Comparison of ENCODE assay signal across 1 mouse cellular context in the genomic region with DNA sequence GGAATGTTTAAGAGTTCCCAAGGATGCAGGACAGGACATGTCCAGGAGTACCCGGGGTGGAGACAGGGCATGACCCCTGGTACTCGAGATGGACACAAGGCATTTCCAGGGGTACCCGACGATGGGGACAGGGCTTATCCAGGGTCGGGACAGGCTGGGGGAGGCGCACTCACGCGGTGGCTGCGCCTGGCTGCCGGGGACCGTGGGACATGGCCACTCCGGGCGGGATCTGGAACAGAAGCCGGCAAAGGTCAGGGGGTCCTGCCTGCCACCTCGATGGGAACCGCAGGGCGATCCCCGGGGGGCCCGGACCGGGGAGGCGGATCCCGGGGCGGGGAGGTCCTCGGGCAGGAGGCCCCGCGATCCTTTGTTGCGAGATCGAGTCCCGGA.
TF ChIP-seq lines count a peak whose summit lies in the region.

No protein-coding gene starts in this region.

TF ChIP-seq in MEL, 35 proteins besides CTCF, POLR2A, EP300 and RAD21:
- TF ChIP-seq UBTF (IDR thresholded peaks at IDR 0.05; ENCODE audit: borderline replicate concordance, insufficient read depth, low read depth, low read length), result 0 out of 2 replicates have a peak, but pooled peaks have one; percentile 26
- TF ChIP-seq ZC3H11A (IDR thresholded peaks at IDR 0.05; ENCODE audit: low read depth, low read length), result no peak
